Mouse (Mus musculus) left cerebral cortex, postnatal 14 days (tissue): Measurements from ENCODE around the gene Ttll8. TPM values are rescaled to one million over a fixed set of nuclear protein-coding genes. Genes with fewer than 3 reads are reported as not detected.
A peak's percentile ranks its signal among the peaks of the same experiment; 100 is the strongest.

Experiments used
- DNase-seq, 2 experiments: peaks; one replicate each; pipeline ENCODE4 v3.0.0; 2021 to 2022; ENCODE audit warnings: low spot score in 2 of 2, mixed read lengths in 1 of 2
- intact Hi-C: fragments of 180-260 bp; cut with DNase I; formaldehyde crosslinking; loops from one replicate; pipeline ENCODE4 v1.15.1; 2025
- total RNA-seq, 2 experiments: library from RNA; stranded (reverse); gene quantifications; 2 replicates each; pipeline ENCODE4 v1.2.3; 2021

The Ttll8 gene
- total RNA-seq, 2 experiments from 2014 or later = 0.81 to 1.7 TPM

DNA sequence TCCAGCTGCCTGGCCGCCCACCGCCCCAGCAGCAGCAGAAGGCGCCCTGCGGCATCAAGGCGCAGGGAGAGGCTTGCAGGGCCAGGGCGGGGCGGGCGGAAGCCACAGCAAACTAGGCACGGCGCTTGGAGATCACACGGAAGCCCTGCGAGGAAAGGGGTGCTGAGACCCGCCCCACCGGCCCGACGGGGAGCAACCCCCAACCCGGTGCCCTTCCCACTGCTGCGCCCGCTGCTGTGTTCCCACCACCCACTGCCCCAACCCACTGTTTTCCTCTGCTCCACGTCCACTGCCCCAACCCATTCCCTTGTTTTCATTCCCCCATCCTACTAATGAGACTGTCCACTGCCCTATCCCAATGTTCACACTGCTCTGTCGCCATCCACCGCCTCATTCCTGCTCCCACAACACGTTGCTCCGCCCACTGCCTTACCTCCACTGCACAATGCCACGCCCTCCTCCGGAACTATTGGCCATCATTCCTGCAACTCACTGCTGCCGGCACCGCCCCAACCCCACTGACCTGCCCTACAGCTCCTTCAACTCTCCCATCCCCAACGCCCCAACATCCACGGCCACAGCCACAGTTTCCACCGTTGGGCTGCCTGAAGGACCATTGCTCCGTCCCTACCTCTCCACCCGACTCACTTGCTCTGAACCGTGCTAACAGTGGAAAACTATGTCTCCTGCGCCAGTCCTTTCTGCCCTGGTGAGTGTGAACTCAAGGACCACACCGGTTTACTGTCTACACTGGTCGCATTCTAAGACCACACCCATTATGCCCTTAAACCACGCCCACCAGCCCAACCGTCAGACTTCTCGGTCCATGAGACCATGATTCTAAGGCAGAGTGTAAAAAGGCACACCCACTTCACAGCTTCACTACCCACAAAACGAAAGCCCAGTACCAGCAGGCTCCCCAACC lies 63.2 kb downstream of the Ttll8 start:
- DNase-seq = peak; percentile 64 to 75
- intact Hi-C loops = no loop called here

DNA sequence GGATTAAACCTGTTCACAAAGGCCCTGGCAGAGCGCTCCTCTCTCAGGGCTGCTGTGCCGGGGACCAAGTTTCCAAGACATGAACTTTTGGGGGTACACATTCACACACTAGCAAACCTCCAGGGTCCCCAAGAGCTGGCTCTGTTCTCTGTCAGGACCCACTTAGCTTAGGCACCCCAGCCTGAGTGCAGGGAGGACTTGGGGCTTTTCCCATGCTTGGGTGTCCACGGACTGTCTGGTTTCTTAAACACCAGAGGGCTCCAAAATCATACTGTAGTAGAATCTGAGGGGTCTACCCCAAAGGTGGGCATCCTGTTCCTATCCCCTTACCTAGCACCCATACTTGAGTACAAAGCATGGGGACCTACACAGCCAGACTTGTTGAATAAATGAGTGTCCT lies 64.2 kb downstream of the Ttll8 start:
- no peak for DNase-seq

DNA sequence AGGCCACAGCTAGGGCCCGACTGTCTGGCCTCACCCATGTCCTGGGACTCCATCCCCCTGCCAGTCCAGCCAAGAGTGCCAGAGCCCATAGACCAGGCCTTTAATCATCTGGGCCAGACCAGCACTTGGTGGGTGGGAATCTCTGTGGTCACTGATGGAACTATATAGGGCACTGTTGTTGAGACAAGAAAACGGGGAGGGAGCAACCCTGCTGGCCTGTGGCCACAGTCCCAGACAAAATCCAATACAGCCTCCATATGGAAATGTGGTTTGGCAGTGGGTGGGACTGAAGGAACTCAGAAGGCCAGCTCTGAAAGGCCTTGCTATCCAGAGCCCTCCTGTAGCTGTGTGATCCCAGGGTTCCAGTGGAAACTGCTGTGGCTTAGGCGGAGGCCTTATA lies 65.2 kb downstream of the Ttll8 start:
- DNase-seq = no peak
- intact Hi-C loops = no loop called here

More for the DNA sequence above, 64.2 kb downstream of the Ttll8 start:
- intact Hi-C loops = no loop called here

DNA sequence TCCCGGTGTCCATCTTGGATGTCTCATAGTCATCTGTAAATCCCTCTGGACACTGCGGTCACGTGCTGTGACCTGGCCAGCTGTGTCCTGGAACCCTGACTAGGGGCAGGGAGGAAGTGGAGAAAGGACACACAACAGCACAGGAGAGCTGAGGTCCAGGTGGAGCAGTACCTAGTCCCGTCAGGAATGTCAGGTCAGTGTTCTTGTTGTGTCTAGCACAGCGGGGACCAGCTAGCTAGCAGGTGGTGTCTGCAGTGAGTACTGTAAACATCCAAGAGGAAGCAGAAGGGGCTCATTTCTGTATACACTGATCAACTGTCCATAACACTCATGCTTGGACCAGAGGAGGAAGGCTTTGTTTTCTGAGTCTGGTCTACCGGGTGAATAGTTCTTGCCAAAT lies 68.8 kb downstream of the Ttll8 start:
- no peak for DNase-seq
- intact Hi-C loops = no loop called here

GRCm38 (mm10) chr15:88883342-88883741 lies 70.9 kb downstream of the Ttll8 start:
- intact Hi-C loops = no loop called here

GRCm38 (mm10) chr15:88882851-88883250 lies 71.4 kb downstream of the Ttll8 start:
- intact Hi-C loops = no loop called here
- no peak for DNase-seq

More at GRCm38 (mm10) chr15:88883342-88883741, 70.9 kb downstream of the Ttll8 start:
- no peak for DNase-seq

DNA sequence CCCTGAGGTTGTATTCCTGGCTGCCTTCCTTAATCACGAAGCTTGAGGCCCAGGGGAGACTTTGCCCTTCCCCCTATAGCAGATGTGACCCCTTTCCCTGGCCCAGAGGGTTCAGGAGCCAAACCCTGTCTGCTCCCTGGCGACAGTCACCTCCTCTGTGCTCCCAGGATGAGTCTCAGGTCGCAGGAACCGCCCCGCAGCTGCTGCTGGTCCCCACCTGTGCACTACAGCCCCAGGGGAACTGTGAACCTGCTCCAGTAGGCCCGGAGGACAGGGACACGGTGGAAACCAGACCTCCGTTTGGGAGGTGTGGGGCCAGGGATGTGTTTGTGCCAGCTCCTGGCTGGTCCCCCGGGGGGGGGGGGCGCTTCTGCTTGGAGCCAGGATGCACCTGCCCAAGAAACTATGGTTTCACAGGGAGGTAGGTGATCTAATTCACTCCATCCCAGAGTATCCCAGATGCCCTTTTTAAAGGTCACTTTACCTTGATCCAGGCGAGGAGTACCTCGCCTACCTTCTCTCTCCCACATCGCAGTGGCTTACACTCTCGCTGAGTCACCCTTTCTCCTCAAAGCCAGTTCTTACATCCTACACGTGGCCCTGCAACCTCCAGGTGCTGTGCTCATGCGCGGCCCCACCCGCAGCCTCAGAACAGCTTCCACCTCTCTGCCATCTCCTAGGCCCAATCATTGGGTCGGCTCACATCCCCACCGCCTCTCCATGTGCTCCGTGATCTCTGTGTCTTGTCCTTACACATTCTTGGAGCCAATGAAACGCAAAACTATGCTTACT lies 72.8 kb downstream of the Ttll8 start:
- intact Hi-C loops = no loop called here
- DNase-seq = no peak

DNA sequence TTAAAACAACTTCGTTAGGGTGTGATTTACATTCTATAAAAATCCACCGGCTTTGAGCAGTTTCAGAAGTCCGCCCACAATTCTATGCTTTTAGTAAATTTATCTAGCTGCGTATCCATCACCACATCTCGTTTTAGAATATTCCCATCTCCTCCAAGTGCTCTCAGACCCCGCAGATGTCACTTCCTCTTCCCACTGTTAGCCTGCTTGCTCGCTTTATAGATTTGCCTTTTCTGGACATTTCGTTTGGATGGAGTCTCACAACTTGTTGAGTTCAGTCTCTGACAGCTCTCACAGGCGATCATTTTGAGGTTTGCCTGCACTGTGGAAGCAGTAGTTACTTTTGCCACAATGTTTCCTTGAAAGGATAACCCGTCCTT lies 77.2 kb downstream of the Ttll8 start:
- DNase-seq = peak in 1 of 2 experiments; percentile 27

DNA sequence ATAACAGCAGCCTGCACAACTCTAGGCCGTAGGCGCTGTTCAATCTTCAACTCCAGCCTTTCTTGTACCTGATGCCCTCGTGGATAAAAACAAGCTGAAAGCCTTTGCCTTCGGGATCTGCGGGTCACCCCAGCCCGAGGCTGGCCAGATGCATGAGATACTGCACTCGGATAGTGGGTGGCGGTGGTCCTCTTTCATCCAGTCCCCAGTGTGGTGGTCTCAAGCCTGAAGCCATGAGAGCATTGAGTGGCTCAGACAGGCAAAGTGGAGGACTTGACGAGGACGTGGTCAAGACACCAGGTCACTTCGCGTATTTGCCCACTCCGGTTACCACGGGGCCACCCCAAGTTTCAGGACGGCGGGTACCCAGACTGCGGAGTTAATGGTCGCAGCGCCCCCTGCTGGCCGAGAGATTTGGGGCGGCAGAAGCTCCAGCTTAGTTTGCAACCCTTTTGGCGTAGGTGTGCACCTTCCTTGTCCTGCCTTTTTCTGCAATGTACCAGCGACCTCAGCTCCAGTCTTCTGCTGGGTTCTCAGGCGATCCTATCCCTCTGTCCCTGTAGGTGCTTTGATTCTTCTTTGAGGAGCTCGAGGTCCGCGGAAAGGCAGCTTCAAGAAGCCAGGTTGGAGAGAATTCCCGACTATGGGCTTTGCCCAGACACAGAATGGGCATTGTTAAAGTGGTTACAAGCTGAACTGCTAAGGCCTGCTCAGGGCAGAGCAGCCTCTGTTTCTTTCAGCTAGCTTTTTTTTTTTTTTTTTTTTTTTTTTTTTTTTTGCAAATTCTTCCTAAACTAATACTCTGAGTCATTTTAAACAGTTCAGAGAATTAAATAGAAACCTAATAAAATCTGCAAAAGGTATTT lies 77.8 kb downstream of the Ttll8 start:
- intact Hi-C loops = loop anchor here (1.0 kb wide), 1 partner anchor 48 kb away; no protein-coding TSS in a partner anchor
- DNase-seq = peak in 1 of 2 experiments; percentile 77

More for the DNA sequence above, 77.2 kb downstream of the Ttll8 start:
- intact Hi-C loops = no loop called here

DNA sequence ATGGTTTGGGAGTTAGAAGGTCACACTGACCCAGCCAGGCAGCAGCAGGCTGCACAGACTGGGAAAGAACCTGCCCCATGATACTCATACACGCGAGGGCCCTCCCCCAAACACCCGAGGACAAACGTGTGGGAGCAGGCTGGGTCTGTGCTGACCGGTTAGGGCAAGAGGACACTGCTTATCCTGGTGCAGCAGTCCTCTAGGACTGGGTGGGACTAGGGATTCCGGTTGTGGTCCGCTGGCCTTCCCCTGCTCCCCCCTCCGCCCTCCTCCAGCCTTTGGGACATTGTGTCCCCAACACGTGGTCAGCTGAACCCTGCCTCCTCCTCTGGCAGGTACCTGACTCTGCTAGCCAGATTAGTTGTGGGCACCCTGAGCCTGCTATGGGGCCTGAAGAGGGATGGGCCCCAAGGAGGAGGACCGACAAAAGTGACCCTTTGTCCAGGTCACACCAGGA lies 78.6 kb downstream of the Ttll8 start:
- intact Hi-C loops = loop anchor here (1.0 kb wide), 1 partner anchor 47 kb away; no protein-coding TSS in a partner anchor
- DNase-seq = no peak

GRCm38 (mm10) chr15:88874477-88874876 lies 79.7 kb downstream of the Ttll8 start:
- intact Hi-C loops = no loop called here
- DNase-seq = no peak

DNA sequence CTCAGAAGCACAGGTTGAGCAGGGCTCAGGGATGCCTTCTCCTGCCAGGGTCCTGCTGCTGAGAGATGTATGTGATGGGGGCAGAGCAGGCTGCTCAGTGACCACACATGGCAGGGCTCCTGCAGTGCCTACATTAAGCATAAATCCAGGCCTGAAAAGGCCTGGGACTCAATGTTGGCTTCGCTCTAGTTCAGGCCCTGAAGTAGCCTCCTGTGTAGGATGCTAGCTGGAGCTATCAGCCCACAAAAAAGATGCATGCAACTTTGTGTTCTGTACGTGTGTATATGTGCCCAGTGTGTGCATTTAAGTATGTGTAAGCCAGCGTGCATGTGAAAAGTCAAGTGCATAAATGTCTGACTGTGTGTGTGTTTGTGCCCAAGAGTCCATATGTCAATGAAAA lies 80.2 kb downstream of the Ttll8 start:
- no peak for DNase-seq
- intact Hi-C loops = no loop called here

GRCm38 (mm10) chr15:88870418-88871185 lies 83.6 kb downstream of the Ttll8 start:
- no peak for DNase-seq
- intact Hi-C loops = no loop called here

DNA sequence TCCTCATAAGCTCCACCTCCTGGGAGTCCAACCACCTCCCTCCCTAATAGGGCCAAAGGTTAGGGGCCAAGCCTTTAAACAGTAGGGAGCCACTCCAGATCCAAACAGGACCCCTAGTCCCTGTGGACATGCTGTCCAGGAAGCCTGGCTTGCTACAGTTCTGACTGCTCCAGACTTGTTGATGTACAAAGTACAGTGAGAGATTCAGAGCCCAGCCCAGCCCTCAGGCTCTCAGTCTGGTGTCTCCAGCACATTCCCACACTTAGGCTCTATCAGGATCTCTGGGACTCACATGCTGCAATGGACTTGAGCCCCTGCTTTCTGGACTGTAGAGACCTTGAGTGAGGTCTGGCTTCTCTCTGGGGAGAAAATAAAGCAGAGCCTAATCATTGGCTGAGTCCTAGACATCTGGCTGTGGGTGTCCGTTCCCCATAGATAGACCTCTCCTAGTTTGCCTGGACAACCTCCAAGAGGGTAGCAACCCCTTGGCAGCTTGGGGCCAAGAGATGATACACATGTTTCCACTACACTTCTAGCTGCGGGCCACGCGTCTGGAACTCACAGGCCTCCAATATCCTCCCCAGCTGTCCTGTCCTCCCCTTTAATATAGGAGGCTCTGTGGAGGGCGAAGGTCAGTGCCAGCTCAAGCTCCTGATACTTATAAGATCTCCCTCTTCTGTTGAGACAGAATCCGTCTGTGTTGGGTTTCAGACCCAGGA lies 86.0 kb downstream of the Ttll8 start:
- DNase-seq = no peak

DNA sequence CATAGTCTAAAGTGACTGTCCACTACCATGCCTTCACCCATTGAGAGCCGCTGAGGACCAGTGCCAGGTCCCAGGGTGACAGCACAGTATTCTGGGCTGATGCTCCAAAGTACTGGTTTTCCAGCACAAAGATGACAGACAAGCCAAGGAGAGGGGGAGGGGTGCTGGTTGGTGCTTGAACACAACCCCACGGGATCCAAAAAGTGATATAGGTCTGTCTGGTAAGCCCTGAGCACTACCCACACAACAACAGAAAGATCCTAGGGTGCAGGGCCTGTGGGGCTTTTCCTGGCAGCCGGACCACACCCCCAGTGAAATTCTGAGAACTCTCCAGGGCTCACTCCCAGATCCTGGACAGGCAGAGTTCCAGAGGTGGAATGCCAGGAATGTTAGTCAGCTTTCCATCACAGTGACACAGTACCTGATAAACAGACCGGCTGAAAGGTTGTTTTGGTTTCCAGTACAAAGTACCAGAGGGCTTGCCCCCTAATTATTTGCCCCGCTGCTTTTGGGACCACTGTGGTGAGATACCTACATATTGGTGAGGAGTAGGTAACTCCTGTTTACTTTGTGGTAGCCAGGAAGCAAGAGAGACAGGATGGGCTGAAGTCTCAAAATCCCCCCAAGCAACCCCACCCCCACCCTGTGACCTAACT lies 86.7 kb downstream of the Ttll8 start:
- intact Hi-C loops = no loop called here
- DNase-seq = no peak

More for the DNA sequence above, 86.0 kb downstream of the Ttll8 start:
- intact Hi-C loops = no loop called here

DNA sequence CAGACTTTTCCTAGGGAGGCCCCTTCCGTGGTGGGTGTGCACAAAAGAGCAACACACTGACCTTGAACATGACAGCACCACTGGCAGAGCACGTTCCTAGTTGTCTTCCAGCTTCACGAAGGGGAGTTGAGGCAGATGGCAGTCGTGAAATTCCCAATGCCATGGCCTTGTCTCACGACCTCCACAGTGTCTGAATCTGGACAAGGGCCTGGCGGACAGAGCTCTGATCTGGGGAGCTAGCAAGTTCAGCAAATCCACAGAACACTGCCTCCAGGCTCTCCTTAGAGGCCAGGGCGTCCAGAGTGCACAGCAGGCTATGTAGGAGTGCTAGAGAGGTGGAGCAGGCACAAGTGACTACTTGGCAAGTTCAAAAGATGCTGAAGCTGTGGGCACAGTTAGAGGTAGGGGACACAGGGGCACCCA lies 87.3 kb downstream of the Ttll8 start:
- intact Hi-C loops = no loop called here

GRCm38 (mm10) chr15:88865888-88866695 lies 88.1 kb downstream of the Ttll8 start:
- DNase-seq = no peak
- intact Hi-C loops = no loop called here

More for the DNA sequence above, 87.3 kb downstream of the Ttll8 start:
- DNase-seq = no peak
